Mouse (Mus musculus) adrenal gland, postnatal 0 days (tissue): Measurements from ENCODE around the gene Gm9817. TPM values are rescaled to one million over a fixed set of nuclear protein-coding genes. Genes with fewer than 3 reads are reported as not detected.

ENCODE experiments used
- polyA plus RNA-seq: library from polyadenylated mRNA; unstranded; fragments of >200 nt; fragmentation: Nextera tagmentation; extraction: Ambion mirVana; gene quantifications from 2 replicates; pipeline ENCODE4 v1.2.1, GENCODE M21; 2015

Gene Gm9817
- not detected in 2 replicates for polyA plus RNA-seq

GRCm38 (mm10) chr13:45078392-45078791, at the start of gene Gm9817:
Gene Gm9817, plus strand, starts transcription at chr13:45078692.

Other genes starting within 250 kb of the Gm9817 start
- 50.9 and 55.3 TPM in 2 replicates for gene Dtnbp1, start 76.5 kb upstream of the Gm9817 start, polyA plus RNA-seq